Mouse (Mus musculus): ENCODE measurements around the gene Ly6g6c.

Ly6g6c gene

GRCm38 (mm10) chr17:35057090-35057489 lies 8.1 kb upstream of the Ly6g6c start:
- 87% methylated on average over 3 of the region's 3 CpGs for WGBS

- 66% methylated on average over 9 of the region's 9 CpGs for WGBS
These were observed 6.9 kb upstream of the Ly6g6c start for GRCm38 (mm10) chr17:35058316-35058715.

GRCm38 (mm10) chr17:35058911-35059892 lies 6.0 kb upstream of the Ly6g6c start, which contains the start of gene Ddah2:
Ddah2 (plus strand) TSS chr17:35059035.
- under 1% methylated on average over 57 of the region's 57 CpGs for WGBS

DNA sequence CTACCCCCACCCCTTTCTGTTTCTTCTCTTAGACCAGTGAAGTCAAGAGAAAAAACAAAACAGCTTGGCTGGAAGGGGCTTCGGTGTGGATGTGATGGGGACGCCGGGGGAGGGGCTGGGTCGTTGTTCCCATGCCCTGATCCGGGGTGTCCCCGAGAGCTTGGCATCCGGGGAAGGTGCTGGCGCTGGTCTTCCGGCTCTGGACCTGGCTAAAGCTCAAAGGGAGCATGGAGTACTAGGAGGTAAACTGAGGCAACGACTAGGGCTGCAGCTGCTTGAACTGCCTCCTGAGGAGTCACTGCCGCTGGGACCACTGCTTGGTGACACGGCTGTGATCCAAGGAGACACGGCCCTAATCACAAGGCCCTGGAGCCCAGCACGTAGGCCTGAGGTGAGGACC lies 5.1 kb upstream of the Ly6g6c start:
- WGBS: 25% methylated on average over 14 of the region's 14 CpGs

DNA sequence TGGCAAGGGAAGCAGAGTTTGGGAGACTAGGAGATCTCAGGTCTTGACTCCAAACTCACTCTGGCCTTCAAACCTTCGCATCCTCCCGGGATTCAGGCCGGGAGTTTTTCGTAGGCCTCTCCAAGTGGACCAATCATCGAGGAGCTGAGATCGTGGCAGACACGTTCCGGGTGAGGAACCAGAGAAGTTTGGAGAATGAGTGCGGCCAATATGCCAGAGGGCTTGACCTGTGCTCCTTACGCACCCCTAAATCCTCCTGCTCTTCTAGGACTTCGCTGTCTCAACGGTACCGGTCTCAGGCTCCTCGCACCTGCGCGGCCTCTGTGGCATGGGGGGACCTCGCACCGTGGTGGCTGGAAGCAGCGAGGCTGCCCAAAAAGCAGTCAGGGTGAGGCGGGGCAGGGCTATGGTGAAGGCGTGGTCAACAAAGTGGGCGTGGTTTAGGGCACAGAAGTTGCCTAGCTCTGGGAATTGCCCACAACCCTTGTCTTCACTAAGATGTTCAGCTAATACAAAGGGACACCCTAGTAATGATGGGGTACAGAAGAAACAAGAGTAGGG lies 4.4 kb upstream of the Ly6g6c start:
- WGBS: 78% methylated on average over 22 of the region's 22 CpGs

DNA sequence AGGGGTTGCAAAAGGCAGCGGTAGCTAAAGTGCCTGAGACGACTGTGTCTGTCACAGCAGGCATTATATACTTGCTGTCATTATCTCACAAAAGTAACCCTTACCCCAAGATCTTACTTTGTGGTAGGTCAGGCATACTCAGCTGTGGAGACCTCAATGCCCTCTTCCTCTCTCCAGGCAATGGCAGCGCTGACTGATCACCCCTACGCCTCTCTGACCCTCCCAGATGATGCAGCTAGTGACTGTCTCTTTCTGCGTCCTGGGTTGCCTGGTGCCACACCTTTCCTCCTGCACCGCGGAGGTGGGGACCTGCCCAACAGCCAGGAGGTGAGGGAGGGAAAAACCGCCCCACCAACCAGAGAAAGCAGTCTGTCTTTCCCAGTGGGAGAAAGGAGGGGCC lies 3.9 kb upstream of the Ly6g6c start:
- 84% methylated on average over 8 of the region's 8 CpGs for WGBS

- WGBS: 91% methylated on average over 3 of the region's 3 CpGs
These were observed 1.7 kb upstream of the Ly6g6c start for GRCm38 (mm10) chr17:35063466-35063865.

DNA sequence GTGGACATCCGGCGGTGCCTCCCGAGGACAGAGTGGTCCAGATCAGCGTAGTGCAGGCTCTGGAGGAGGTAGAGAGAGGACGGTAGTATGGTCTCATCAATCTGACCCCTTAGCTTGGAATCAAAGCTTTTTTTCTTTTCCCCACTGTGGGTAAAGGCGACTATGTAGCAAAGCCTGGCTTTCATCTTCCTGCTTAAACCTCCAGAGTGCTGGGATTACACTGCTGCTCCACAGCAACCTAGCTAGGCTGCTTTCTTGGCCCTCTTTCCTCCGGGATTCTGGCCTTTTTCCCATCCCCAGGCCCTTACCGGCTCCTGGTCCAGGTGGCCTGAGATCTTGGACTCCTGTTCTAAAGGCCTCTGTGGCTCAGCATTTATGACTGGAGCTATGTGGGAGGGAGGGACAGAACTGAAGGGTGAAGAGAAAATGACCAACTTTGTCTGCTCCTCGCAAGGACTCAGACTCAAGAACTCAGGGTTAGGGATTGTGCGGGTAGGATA lies 760 bp upstream of the Ly6g6c start:
- 73% methylated on average over 10 of the region's 10 CpGs for WGBS

DNA sequence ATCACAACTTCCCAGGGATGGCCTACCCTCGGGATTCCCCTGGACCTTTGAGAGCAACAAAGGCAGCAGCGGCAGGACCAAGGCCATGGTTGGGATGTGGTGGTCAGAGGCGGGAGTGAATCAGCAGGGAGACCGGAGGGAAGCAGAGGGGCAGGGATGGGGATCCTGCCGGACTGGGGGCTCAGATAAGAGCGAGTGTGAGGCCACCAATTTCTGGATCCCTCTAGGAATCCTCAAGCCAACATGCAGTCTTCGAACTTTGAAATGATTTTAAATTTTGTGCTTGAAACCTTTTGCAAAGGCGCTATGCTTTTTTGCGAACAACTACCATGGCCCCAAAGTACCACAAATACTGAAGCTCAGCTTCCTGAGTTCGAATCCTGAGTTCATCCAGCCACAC lies 896 bp downstream of the Ly6g6c start, which contains the start of gene Mpig6b:
TSS of gene Mpig6b (minus strand) at position 101 of the 400 bp plus-strand sequence.
- WGBS: 69% methylated on average over 10 of the region's 10 CpGs

DNA sequence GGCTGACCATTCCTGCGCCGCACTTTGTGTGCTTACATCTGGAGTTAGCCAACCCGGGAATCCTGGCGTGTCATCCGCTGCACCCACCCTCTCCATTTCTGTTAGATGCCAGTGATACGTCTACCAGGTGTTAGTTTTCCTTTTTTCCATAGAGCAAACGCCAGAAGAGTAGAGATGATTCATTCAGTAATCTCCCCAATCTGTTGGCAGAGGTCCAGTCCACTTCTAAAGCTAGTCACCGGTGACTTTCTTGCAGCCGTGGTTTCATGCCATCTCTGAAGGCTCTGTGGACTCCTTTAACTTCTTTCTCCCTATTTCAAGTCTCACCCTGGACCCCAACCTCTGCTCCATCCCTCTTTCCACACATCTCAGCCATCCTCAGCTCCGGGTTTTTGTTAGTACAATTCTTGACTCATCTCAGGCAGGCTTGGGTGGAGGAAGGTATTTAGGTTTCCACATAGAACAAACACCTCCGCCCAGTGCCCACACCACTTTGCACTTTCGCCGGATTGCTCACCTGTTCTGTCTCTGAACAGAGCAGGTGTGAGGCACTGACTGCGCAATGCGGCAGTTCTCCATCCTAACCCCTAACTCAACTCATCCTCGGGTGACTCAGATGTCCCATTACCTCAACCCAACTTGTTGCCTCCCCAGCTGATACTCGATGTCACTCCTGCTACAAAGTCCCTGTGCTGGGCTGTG lies 3.2 kb downstream of the Ly6g6c start:
- WGBS: 60% methylated on average over 17 of the region's 17 CpGs

DNA sequence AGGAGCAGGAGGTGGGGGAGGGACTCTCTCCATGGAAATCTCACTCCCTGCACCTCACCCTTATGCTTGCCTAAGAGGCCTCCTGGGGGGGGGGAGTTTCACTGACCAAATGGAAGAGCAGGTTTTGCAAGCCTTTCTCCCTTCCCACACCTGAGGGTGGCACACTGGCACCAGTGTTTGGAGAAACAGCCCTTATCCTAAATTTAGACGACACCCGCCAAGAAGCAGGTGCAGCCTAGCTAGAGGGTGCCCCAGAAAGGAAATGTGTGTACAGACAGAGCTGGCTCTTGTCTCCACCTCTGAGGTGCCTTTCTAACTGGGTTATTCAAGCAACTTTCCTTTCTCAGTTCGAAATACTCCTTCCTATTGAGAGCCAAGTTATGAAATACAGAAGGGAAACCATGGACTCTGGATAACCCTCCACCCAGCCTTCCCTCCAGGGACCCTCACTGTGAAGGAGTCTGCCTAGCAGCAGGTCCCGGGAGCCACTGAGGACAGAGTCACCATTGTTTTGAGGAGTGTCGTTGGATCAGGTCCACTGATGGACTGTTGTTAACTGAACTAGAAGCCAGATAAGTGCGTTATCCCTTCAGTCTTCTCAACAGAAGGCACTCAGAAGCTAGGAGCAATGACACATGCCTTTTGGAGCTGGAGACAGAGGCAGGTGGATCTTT lies 5.5 kb downstream of the Ly6g6c start:
- WGBS: 45% methylated on average over 6 of the region's 6 CpGs

- 85% methylated on average over 9 of the region's 9 CpGs for WGBS
These were observed 6.3 kb downstream of the Ly6g6c start for GRCm38 (mm10) chr17:35071454-35071853.

DNA sequence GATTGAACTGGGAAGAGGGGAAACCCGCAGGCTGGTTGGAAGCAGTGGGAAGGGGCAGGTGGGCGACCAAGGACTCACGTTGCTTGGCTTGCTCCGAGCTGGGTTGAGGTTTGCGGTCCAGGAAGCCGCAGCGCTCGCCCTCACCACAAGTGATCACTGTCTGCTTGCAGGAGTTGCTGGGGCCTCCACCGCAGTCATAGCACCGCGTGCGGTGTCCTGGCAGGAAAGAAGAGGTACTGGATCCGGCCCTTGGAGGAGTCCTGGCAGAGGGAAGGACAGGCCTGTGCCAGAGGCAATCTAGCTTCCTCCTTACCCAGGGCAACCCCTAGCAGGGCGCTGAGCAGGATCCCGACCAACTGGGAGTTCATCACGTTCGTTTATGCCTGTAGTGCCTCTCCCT lies 8.9 kb downstream of the Ly6g6c start:
- 62% methylated on average over 17 of the region's 17 CpGs for WGBS

DNA sequence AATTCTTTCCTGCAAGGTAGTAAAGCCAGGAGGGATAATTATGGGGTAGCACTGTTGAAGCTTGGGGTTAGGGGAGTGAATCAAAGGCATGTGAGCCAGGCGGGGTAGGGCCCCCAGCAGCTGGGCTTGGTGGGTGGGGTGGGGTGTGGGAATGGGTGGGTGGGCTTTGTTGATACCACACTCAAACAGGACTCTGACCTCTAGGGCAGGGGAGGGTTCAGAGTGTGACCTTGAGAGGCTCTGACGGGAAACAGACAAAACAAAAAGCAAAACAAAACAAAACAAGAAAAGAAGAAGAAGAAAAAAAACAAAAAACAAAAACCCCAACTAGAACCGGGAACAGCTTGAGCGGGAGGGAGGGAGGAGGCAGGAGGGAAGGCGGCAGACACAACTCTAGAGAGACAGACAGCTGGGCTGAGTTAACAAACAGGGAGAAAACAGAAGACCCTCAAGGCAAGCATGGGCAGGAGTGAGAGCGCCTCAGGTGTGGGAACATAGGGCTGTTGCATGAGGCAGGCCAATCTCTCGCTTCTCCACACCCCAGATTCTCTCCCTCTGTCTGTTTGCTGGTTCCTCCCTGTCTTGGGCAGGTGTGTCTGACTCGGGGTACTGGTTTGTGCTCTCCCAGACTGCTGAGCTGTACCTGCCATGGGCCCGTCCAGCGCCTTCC lies 11.5 kb downstream of the Ly6g6c start, which contains the start of gene Ly6g6e:
TSS of gene Ly6g6e (plus strand) at position 396 of the 670 bp plus-strand sequence.
- 46% methylated on average over 10 of the region's 10 CpGs for WGBS

DNA sequence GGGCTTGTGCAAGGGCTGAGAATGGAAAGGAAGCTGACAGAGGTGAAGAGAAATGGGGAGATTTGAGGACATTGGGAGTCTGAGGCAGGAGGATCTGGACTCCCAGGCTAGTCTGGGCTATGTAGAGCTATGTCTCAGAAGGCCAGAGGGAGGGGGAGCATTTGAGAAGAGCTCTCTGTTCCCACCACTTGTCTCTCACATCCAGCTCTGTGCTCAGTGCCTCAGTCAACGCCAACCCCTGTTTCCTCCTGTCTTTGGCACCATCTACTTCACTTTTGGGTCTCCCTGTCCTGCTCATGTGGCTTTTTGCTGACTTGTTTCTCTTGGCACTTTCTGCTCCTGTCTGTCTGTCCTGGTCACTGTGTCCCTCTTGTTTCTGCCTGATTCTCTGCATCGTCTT lies 12.1 kb downstream of the Ly6g6c start:
- WGBS: 14% methylated on average over 2 of the region's 2 CpGs

- WGBS: 26% methylated on average over 14 of the region's 14 CpGs
These were observed 12.6 kb downstream of the Ly6g6c start, which contains the start of gene Ly6g6d for GRCm38 (mm10) chr17:35077786-35078233. Ly6g6d (minus strand) TSS chr17:35078065.

- WGBS: 71% methylated on average over 9 of the region's 9 CpGs
These were observed 14.6 kb downstream of the Ly6g6c start for GRCm38 (mm10) chr17:35079778-35080177.

- WGBS: 50% methylated on average over 6 of the region's 6 CpGs
These were observed 15.1 kb downstream of the Ly6g6c start for GRCm38 (mm10) chr17:35080248-35080647.

DNA sequence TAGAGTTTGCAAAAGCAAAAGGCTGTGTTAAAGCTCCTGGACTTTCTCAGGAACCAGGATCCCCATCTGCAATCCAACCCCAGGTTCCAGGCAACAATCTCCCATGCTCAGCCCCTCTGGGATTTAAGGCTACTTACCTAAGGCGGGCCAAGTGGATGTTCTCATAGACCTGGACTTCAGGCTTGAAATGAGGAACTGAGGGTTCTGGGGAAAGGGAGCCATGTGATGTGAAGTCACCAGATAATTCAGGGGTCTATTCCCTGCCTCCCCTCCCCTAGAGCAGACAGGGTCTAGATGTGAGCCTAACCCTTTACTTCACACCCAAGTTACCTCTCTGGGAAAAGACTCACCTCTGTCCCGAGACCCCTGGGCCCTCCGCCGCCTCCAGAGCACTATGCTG lies 15.5 kb downstream of the Ly6g6c start:
- 90% methylated on average over 4 of the region's 4 CpGs for WGBS

DNA sequence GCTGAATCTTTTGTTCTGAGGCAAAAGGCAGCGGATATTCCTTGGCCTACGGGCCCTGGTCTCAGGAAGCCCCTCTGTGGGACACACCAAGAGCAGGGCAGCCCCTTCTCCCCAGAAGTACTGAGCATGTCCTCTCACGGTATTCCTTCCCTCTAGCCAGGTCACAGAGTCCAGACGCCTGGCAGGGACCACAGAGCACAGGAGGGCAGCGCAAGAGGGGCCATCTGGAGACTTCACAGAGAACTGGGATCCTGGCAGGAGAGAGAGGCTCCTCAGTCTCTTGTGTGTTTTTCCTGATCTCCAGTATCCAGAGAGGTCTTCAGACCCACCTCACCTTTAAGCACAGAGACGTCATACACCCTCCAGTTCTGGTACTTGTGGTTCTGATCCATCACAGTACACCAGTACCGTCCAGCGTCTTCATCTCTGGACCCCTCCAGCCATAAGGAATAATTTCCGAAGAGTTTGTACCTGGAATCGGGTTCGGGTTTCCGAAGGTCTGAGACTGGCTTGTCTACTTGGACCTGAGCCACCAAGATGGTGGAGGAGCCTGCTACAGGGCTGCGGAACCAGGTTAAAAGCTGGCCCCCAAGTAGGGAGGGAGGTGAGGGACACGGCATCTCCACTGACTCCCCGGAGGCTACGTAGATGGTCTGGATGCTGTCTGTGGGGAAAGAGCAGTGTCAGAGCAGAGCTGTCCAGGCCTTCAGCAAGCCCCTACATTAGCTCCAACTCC lies 17.8 kb downstream of the Ly6g6c start:
- WGBS: 93% methylated on average over 16 of the region's 16 CpGs
